Mouse (Mus musculus) embryo, embryonic 11 days (tissue): ENCODE results near the gene Trex1.

Experiments
- DNase-seq: peaks from one replicate; pipeline ENCODE4 v3.0.0-alpha.2; 2015

Gene Trex1

DNA sequence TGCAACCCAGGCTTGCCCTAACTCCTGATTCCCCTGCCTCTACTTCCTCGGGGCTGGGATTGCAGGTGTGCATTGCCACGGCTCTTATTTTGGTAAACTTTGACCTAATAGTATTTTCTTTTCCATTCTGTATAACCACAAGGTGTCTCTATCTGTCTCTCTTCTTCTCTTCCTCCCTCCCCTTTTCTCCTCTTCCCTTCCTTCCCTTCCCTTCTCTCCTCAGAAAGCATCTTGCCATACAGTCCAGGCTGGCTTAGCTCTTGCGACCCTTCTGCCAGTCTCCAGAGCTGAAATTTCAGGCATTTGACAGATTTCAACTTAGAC lies 8.9 kb downstream of the Trex1 start:
- DNase-seq = no peak

- no peak for DNase-seq
Observed at GRCm38 (mm10) chr9:109049996-109050673, 9.4 kb downstream of the Trex1 start.

DNA sequence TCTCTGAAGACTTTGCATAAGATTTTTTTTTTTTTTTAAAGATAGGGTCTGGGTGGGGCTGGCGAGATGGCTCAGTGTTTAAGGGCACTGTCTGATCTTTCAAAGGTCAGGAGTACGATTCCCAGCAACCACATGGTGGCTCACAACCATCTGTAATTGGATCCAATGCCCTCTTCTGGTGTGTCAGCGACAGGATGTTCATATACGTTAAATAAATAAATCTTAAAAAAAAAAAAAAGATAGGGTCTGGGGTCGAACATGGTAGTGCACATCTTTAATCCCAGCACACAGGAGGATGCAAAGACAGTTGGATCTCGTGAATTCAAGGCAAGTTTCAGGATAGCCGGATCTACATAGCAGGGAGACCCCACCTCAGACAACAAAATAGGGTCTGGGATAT lies 10.2 kb downstream of the Trex1 start:
- DNase-seq = no peak

DNA sequence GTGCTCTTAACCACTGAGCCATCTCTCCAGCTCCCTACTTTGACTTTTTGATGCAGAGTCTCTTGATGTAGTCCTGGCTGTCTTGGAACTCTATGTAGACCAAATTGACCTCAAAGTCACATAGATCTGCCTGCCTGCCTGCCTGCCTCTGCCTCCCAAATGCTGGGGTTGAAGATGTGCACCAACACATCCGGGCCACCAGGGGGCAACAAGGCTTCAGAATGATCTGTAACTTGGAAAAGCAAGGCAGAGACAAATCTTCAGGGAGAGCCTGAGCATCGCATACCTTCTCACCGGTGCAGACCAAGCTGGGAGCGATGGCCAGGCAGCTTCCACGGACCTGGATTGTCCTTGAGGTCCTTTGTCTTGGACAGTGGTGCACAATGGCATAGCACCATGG lies 13.2 kb downstream of the Trex1 start:
- DNase-seq = peak; percentile 55

GRCm38 (mm10) chr9:109041351-109041750 lies 18.2 kb downstream of the Trex1 start:
- no peak for DNase-seq

DNA sequence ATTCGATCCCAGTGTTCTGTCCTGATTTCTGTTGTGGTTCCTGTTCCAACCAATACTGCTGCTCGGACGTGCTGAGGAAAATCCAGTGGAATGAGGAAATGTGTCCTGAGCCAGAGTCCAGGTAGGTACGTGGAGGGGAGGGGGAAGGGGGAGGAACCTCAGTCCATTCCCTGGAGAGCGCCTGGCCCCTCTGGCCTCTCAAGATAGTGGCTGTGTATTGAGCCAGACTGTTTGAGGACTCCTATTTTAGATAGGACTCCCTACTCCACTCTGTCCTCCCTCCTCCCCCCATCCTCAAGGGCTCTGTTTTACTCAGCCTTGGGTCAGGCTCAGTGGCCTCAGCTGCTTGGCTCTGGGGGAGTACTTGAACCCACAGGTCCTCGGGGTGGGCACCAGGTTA lies 18.6 kb downstream of the Trex1 start:
- DNase-seq = no peak

DNA sequence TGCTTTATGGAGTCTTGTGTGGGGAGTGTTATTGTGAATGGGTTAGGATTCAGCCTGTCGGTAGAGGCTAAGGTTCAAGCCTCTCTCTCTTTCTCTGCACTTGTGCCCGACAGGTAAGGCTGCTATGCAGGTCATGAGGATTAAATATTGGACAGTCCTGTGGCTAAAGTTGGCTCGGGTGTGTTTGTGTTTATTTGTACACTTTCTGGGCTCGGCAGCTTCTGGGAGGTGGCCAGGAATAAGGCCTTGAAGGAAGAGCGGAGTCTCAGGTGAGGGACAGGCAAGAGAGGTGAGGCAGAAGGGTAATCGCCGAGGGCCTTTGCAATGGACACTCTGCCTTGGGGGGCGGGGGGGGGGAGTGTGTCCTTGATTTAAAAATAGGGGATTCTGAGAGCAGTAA lies 19.3 kb downstream of the Trex1 start:
- no peak for DNase-seq

GRCm38 (mm10) chr9:109039681-109040080 lies 19.9 kb downstream of the Trex1 start:
- no peak for DNase-seq

GRCm38 (mm10) chr9:109038901-109039364 lies 20.6 kb downstream of the Trex1 start:
- peak; percentile 32 for DNase-seq

GRCm38 (mm10) chr9:109038086-109038895 lies 21.2 kb downstream of the Trex1 start, which contains the start of gene Shisa5:
Gene Shisa5, plus strand, starts transcription at chr9:109038565.
- peak; percentile 88 for DNase-seq

GRCm38 (mm10) chr9:109032435-109032834 lies 27.1 kb downstream of the Trex1 start:
- DNase-seq = no peak

DNA sequence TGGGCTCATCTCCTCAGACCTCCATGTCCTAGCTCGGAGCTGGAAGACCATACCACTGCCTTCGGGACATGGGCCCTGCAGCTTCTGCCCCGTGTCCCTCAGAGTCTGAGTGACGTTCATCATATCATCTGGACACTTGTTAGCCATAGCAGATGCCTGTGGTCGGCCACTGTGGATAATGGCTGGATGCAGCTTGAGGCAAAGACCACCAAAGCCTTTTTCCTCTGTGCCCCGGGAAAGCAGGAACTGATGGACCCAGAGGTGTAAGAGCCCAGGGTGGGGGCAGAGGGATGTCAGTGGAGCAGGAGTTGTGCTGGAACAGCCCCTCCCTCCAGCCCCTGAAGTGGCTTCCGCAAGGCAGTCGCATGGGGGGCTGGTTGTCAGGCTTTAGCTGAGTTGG lies 27.8 kb downstream of the Trex1 start:
- DNase-seq = no peak

DNA sequence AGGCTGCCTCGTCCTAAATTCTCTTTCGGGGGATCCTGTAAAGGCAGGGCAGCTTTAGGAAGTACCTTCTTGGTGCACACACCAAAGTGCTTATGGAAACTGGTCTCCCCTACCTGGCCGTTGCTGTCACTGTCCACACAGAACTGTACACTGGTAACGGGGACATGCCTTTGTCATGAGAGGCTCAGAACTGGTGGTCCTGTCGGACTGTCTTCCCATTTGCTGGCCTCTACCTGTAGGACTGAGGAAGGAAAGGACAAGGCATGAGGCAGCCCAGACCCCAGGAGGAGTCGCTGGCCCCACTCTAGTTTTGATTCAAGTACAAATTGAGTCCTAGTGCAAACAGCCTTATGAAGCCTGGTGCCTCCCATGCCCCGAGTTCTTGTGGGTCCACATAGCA lies 28.5 kb downstream of the Trex1 start:
- no peak for DNase-seq

GRCm38 (mm10) chr9:109030312-109030711 lies 29.2 kb downstream of the Trex1 start:
- no peak for DNase-seq

GRCm38 (mm10) chr9:109028919-109029318 lies 30.6 kb downstream of the Trex1 start:
- no peak for DNase-seq

DNA sequence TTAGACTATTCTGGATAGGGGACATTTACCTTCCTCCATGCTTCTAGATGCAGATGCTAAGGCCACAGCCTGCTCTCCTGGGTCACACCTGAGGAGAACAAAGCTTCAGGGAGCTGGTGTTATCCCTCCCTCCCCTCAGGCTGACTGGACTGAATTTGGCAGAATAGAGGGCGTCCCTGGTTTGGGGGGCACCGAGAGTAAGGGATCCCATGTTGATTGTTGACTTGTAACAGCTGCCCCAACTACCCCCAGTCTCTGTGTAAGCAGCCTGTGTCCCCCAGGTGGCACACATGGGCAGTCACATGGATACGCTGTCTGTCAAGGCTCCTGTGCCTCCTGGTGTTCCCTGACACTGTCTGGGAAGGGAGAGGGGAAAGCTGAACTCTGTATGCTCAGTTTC lies 31.1 kb downstream of the Trex1 start:
- no peak for DNase-seq

GRCm38 (mm10) chr9:109027521-109027920 lies 32.0 kb downstream of the Trex1 start:
- no peak for DNase-seq

DNA sequence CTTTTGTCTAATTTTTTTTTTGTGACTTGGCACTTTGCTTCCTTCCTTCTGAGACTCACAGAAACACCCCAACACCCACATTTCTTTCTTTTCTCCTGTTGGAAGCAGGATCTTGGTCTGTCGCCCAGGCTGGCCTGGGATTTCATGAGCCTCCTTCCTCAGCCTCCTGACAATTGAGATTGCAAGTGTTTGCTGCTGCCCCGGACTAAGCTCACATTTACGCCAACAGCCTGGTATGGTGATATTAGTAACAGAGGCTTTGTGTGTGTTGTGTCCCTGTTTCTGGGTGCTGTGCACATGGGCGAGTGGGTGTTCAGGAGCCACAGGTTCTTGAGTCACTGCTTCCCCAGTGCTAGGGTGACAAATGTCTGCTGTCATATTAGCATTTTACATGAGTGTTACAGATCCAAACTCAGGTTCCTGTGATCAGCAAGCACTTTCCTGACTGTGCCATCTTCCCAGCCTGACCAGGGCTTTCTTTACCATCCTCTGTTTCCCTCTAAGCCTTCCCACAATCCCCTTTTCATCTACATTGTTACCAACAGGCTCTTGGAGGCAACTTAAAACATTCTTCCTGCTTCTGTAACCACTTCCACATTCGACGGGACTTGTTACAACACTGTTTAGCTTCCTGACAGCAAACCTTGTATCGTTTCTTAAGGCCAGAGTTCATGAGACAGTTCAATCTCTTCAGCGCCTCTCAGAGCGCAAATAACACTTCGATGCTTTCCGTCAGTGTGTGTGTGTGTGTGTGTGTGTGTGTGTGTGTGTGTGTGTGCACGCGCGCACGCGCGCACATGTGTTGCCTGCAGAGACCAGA lies 36.5 kb downstream of the Trex1 start:
- DNase-seq = no peak

GRCm38 (mm10) chr9:109021428-109021827 lies 38.1 kb downstream of the Trex1 start:
- DNase-seq = no peak

- DNase-seq = no peak
Observed at GRCm38 (mm10) chr9:109016973-109017604, 42.4 kb downstream of the Trex1 start.

DNA sequence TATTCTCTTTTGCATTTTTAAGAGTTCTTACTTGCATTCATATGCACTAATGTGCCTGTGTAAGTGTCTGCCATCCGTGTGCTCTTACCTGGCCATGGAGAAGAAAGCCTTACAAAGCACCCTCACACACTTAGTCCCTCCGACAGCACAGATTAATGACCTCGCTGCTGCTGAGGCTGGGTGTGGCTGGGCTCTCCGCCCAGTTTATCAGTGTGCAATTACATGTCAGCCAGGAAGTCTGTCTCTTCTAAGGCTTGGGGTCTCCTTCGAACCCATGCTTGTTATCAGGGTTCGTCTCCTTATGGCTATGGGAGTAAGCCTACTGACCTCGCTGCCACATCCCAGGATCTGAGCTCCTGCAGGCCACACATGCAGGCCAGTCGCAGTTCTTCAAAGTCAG lies 44.1 kb downstream of the Trex1 start:
- no peak for DNase-seq

GRCm38 (mm10) chr9:109010316-109010690 lies 49.2 kb downstream of the Trex1 start:
- DNase-seq = no peak
